Mouse (Mus musculus) cerebellum, postnatal 14 days (tissue): Measurements from ENCODE around the gene Retn.

Source experiments
- DNase-seq, 2 experiments: peaks; one replicate each; pipeline ENCODE4 v3.0.0; 2021; ENCODE audit warnings: mixed read lengths in 2 of 2

Gene Retn

DNA sequence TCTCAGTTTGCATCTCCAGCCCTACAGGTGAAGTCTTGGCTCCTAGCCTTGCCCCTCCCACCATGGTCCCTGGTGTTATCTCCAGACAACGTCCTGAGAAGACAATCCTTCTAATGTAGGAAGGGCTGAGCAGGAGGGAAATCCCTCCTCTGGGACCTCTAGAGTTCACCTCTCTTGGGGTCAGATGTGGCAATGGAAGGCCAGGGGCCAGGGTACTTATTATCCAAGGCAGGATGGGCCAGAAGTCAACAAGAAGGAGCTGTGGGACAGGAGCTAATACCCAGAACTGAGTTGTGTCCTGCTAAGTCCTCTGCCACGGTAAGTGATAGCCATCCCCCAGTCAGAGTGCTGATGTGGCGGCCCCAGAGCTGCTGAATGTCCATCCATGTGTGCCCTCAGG is at the start of gene Retn:
Retn (plus strand) TSS at position 245 of the 400 bp plus-strand sequence.
- DNase-seq = no peak

DNA sequence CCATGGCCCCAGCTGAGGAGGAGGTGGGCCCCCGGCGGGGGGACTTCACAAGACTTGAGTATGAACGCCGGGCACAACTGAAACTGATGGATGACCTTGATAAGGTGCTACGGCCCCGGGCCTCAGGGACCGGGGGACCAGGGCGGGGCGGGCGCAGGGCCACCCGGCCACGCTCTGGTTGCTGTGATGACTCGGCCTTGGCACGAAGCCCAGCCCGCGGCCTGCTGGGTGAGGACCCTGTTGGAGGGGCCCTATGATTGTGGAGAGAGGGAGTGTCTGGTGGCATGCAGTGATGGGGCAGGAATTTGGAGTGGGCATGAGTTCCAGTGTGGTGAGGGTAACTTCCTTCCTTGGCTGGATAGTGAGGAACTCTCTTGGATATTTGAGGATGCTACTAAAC is 49.0 kb upstream of the Retn start:
- DNase-seq = no peak

DNA sequence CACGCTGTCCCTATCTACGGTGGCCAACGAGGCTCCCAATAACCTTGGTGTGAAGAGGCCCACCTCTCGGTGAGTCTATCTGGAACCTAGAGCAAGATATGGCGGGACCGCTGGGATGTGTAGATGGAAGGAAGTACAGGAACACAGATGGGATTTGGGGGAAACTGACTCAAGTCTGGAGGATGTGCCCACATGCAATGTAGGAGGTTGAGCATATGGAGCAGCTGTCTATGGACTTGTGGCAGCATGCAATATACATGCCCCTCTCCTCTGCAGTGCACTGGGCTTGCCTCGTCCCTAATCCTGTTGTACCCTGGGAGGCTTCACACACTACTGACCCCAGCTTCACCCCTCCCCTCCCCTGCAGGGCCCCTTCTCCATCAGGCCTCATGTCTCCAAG is 47.7 kb upstream of the Retn start:
- no peak for DNase-seq

DNA sequence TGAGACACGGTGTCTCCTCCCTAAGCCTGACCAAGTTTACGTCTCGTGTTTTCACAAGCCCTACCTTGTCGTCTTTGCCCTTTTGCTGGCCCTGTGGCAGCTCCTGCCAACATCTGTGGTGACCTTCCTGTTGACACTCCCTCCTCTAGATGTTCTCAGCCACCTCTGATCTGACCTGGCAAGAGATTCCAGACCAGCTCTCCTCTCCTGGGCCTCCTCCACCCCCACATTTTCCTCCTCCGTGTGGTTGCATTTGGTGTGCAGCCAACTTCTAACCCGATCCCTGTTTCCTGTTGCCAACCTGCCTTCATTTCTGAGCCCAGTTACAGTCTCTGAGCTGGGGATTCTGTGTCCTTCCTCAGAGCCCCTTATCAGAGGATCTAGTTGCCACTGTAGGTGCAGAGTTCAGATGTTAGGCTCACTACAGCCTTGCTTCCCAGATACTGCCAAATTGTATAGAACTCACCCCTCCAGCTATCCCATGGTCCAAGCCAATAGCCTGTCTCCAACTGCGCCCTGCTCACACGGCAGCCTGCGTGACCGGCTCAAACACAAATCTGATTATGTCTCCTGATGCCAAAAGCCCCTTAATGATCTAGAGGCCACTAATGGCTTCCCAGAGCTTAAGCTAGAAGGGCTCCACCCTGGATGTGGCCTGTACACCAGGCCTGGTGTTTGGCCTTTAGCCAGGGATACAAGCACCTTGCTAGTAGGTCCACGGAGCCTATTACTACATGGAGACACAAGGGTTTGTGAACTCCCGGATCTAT is 46.3 kb upstream of the Retn start:
- DNase-seq = no peak

DNA sequence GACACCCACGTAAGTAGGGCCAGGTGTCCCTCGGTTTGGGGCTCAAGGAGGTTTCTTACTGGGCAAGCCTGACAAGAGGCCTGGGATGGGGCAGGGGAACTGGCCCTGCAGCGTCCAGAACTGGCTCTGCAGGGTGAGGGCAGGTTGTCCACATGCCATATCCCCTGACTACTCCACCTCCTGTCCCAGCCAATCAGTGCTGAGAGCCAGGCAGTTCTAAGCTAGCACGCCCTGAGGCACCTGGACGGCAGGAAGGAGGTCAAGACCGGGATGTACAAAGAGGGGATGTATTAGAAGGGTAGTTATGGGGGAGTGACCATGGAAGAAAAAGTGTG is 45.8 kb upstream of the Retn start:
- no peak for DNase-seq

DNA sequence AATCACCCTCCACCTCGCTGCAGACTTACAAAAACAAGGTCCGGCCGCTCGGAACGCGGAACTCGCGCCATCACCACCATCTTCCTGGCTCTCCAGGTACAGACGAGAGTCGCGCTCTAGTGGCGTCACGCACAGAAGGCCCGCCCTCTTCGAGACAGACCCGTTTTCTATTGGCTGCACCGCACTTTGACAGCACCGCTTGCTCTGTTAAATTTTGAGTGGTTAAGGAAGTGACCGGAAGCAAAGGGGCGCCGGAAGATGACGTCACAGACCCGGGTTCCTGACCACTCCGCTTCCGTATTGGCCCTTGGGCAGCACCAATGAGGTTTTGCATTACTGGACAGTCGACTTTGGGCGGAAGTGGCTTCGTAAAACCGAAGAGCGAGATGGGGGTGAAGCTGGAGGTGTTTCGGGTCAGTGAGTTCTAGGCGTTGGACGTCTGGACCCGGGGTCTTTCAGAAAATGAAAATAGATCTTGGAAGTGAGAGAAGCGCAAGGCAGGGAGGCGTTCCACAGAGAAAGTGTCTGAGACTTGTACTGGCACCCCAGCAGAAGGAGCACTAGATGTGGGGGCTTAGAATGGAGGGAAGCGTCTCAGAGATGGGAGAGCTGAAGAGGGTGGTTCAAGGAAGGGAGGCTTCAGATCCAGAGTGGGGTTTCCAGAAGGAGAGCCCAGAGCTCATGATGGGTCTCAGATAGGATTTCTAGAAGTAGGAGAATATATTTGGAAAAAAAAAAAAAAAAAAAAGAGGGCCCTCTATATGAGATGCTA is 34.2 kb upstream of the Retn start, which contains the start of the genes Xab2 and Pet100:
Xab2 (minus strand) TSS at position 118 of the 772 bp plus-strand sequence.
Pet100 (plus strand) TSS at position 350 of the 772 bp plus-strand sequence.
- DNase-seq = peak; percentile 99

DNA sequence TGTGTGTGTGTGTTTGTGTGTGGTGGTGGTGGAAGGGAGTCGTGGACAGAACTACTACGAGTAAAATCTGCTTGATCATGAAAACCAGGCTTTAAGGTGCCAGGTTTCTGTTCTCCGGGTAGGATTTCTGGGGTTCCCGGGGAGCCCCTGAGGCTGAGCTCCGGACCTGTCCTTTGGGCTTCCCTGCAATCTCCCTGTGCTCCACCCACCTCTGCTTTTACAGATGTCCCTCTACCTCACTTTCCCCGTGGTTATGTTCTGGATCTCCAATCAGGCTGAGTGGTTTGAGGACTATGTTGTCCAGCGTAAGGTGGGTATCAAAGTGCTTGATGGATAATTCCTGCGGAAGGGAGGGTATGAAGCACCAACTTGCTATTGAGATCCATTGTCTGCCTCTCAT is 33.5 kb upstream of the Retn start:
- DNase-seq = no peak

DNA sequence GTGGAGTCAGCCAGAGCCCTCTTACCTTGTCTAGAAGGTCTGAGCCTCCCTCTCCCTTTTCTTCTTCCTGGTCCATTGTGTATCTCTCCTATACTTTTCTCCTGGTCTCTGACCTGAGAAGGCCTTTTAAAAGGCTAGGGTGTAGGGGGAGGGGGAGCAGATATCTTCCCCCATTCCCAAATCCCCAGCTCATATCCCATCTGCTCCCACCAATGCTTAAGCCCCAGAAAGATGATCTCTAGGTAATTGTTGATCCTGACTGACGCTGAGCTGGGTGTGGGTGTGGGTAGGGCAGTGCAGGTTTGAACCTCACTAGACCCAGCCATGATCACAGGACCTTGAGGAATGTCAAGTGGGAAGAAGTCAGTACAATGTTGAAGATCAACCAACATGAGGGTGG is 30.1 kb upstream of the Retn start, which contains the start of gene Pcp2:
Pcp2 (minus strand) TSS at position 101 of the 400 bp plus-strand sequence.
- no peak for DNase-seq

DNA sequence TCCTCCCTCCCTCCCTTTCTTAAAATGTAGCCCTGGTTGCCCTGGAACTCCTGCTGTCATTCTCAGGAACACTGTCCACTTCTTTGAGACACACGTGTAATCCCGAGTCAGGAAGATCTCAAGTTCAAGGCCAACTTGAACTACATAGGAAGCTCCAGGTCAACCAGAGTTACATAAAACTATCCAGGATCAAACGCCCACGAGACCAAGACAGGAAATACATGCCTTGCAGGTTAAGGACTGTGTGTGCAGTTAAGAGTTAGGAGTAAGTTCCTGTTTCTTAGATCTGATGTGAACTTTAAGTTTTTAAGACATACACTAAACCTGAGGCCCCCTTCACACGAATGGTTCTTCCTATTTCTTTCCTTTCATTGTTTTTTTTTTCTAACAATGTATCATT is 28.6 kb upstream of the Retn start:
- DNase-seq = no peak

DNA sequence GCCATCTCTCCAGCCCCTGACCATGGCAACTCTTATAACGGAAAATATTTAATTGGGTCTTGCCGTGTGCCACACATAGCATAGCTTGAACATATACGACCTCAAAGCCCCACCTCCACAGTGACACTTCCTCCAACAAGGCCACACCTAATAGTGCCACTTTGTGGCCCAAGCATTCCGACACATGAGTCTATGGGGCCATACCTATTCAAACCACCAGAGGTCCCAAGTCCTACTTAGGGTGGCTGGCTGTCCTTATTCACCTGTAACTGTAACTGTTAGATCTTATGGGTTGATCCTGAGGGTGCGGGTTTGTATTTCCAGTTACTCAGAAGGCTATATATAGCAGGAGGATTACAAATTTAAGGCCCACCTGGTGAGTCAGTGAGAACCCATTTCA is 27.6 kb upstream of the Retn start:
- peak; percentile 57 to 71 for DNase-seq

DNA sequence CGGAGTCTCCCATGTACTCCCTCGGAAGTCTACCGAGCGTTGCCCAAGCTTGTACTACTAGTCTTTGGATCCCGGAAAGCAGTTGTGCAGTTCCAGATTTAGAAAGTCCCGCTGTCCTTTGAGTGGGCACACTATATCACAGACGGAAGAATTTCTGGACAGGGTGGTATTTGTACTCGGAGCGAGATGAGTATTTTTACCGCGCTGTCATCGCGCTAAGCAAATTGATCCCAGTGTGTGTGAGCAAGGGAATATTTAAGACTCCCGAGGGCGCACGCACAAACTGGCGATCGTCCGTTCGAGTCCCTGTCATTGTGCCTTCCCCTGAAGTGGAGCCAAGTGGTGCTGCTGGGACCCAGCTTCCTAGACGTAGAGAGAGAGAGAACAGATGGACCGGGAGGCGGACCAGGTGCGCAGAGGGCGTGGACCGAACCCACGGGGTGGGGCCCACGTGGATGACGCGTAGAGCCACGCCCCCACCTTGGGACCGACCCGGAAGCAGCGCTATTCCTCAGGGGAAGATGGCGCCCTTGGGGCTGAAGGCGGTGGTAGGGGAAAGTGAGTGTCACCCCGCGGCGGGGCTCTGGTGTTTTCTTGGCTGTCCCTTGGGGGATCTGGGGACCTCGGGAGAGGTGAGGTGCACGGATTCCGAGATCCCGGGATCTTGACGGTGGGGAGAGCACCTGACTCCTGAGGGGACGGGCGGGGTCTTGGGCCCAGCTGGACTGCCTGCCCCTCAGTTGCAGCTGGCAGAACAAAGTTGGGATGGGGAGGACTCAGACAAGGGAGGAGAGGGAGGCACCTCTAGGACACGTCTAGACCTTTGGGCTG is 24.7 kb upstream of the Retn start, which contains the start of gene Stxbp2:
Stxbp2 (plus strand) TSS at position 309 of the 831 bp plus-strand sequence.
- peak; percentile 80 to 82 for DNase-seq

DNA sequence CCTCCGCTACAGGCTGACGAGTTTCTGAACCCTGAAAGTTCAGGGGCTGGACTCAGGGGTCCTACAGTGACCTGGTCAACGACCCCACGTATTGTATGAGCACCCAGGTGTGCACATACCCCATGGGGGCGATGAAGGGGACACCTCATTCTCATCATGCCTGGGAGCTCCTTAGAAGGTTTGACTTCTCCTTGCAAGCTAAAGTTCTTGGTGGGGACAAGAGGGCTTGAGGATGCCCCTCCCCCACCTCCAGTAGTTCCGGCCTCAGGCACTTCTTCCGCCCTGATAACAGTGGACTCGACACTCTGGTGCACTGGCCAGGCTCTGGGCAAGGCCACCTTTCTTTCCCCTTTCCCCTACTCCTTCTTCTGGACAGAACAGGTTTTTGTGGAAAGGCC is 24.1 kb upstream of the Retn start:
- DNase-seq = no peak

DNA sequence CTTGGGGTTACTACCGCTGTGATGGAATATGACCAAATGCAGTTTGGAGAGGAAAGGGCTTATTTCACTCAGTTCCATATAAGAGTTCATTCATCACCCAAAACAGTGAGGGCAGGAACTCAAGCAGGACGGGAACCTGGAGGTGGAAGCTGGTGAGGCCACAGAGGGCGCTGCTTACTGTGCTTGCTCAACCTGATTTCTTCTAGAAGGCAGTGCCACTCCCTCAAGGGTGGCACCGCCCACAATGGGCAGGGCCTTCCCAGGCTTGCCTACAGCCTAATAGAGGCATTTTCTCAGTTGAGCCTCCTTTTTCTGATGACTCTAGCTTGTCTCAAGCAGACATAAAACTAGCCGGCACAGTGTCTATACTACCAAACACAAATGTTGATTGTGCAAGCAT is 9.8 kb upstream of the Retn start:
- peak; percentile 18 to 45 for DNase-seq

DNA sequence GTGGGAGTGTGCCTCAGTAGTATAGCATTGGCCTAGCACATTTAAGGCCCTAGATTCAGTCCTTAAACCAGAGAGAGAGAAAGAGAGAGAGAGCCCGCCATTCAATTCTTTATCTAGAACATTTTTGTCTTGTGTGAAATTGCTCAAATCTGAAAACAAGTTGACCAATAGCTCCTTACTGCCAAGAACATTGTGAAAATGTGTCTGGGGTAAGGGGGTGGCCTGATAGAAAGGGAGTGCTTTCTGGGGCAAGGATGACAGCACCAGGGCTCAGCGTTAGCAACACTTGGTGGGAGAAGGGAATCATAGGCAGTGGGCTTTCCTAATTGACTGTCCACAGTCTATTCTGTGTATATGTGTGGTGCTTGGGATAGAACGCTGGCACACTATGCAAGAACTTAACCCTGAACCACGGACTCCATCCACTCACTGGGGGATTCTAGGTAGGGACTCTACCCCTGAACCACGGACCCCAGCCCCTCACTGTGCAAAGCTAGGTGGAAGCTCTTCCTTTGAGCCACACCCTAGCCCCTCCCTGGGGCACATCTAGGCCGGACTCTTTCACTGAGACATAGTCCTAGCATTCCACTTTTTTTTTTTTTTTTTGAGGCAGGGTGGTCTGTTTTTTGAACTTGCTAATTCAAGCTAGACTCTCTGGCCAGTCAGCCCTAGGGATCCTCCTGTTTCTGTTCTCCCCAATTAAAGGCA is 8.6 kb upstream of the Retn start:
- no peak for DNase-seq

DNA sequence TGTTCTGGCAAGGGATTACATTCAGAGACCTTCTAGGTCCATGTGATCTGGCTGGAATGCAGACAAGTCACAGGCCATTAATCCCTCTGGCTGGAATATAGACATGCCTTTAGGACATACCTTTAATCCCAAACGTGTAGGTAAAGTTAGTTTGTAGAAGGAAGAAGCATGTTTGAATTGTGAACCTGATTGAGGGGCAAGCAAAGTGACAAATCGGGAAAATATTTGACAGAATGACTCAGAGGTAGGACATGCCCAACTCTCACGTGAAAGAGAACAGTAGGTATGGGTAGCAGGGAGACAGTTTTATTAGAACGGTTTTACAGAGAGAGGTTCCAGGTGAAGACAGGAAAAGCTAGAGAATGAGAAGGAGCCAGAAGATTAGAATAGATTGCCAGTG is 8.0 kb upstream of the Retn start:
- no peak for DNase-seq

DNA sequence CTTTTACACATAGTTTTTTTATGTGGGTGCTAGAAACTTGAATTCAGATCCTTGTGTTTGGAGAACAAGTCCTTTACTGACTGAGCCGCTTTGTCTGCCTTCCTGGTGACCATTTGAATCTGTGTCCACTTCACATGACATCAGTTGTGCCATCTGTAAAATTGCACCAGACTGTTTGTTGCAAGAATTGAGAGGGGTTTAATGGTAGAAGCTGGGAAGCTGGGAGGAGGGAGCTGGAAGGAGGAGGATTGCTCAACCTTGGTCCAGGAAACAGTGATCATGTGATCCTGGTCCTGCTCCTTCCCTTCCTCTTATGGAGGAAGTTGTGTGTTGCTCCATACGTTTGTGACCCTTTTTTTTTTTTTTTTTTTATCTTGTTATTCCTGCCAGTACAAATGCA is 7.3 kb upstream of the Retn start:
- DNase-seq = no peak

DNA sequence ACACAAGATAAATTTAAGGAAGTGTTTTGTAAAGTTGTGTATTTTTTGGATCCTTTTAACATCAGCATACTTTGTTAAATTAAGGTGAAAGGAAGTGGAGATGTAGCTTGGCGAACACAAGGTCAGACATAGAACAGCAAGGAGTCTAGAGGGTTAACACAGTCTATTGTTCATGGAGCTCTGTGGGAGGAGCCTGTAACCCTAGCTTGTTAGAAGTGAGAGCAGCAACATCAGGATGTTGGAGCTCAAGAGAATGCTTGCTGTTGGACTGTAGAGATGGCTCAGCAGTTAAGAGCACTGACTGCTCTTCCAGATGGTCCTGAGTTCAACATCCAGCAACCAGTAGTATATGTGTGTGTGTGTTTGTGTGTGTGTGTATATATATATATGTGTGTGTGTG is 6.6 kb upstream of the Retn start:
- DNase-seq = no peak

DNA sequence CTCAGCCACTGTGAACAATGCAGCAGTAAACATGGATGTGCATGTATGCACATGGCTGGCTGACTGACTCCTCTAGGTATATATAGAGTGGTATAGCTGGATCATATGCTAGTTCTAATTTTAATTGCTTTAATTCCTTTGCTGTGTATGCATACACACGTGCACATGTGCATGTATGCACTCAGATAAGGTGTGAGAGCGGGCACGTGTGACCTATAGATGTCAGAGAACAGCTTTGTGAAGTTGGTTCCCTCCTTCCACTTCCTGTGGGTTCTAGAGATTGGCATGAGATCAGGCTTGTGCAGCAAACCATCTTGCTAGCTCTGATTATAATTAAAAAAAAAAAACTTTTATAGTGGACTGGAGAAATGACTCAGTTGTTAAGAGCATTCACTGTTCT is 2.7 kb upstream of the Retn start:
- no peak for DNase-seq

DNA sequence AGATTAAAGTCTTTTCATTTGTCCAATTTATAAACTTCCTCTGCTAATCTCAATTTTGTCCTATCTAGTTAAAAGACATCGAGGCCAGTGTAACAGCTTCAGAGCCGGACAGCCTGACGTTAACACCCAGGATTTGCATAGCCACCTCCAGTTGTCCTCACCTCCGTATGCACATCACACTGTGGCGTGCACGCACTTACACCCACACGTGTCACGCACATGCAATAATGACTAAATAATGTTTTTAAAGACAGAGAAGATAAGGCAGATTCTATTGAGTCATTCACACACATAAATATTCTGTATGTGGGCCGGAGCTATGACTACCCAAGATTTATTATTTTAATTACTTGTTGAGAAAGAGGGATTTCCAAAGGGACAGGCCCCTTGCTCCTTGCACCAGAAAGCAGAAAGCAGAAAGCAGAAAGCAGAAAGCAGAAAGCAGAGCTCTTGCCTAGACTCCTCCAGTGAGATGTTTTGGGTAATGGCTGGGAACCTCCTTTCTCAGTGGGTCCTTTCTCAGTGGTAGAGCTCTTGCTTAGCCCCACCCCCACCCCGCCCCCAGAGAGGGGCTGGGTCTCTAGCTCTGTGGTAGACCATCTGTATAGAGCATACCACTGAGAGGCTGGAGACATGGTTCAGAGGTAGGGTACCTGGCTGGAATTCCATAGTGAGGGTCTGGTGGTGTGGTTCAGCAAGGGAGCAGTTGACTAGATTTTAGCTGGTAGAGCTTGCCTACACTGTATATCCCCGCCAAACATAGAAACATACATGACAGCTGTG is 653 bp upstream of the Retn start:
- DNase-seq = no peak

DNA sequence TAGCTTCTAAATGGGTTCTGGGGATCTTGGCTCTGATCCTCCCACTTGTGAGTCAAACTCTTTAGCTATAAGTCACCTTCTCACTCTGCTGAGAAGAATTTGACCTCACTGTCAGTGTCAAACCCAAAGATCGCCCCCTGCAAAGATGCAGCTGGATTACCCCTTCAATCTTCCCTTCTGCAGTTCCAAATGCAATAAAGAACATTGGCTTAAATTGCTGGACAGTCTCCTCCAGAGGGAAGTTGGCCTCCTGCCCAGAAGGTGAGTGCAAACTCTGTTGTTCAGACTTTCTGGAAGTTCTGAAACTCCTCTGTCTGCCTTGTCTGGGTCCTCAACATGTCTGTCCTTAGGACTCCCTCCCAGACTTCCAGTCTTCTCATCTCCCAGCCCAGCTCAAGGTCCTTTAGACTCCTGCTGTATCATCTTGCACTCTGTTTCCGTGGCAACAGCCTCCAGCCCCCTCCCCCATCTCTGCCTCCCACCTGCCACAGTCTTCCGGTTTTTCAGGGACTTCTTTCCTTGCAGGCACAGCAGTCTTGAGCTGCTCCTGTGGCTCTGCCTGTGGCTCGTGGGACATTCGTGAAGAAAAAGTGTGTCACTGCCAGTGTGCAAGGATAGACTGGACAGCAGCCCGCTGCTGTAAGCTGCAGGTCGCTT is 1.3 kb downstream of the Retn start:
- DNase-seq = no peak

DNA sequence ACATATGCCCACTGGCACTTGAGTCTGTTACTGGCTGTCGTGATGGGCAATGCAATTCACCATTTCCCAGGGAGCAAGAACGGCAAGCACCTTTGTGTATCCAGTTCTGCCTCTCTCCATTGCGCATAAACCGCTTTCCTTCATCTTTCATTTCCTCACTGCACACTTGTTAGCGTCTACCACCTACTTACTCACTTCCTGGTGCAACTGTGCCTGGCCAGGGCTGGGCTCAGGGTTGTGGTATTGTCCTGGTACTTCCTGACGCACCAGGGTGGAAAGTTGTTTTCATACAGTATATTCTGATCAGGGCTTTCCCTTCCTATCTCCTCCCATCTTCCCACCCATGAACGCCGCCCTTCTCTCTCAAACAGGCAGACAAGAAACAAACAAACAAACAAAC is 5.3 kb downstream of the Retn start:
- DNase-seq = no peak
